Mouse (Mus musculus): ENCODE data around the gene Srsf10. TPM values are rescaled to one million over a fixed set of nuclear protein-coding genes. Genes with fewer than 3 reads are reported as not detected.

The Srsf10 gene
- total RNA-seq, 2 experiments from 2014 or later, result 71.0 to 77.4 TPM

- DNase-seq (ENCODE audit: low spot score in 2 of 2), result no peak
- intact Hi-C loops (cut with DNase I), result no loop called here
Observed at GRCm38 (mm10) chr4:135899050-135899448, 43.5 kb downstream of the Srsf10 start.

GRCm38 (mm10) chr4:135900008-135900407 lies 44.5 kb downstream of the Srsf10 start:
- intact Hi-C loops (cut with DNase I), result no loop called here
- no peak for DNase-seq (ENCODE audit: low spot score in 2 of 2)

- DNase-seq (ENCODE audit: low spot score in 2 of 2), result no peak
- intact Hi-C loops (cut with DNase I), result no loop called here
Observed at GRCm38 (mm10) chr4:135902606-135903242, 47.2 kb downstream of the Srsf10 start.

- no peak for DNase-seq (ENCODE audit: low spot score in 2 of 2)
- intact Hi-C loops (cut with DNase I), result no loop called here
Observed at GRCm38 (mm10) chr4:135904810-135905209, 49.3 kb downstream of the Srsf10 start.

GRCm38 (mm10) chr4:135906633-135907032 lies 51.1 kb downstream of the Srsf10 start:
- no peak for DNase-seq (ENCODE audit: low spot score in 2 of 2)
- intact Hi-C loops (cut with DNase I), result no loop called here

GRCm38 (mm10) chr4:135909326-135910066 lies 53.9 kb downstream of the Srsf10 start:
- DNase-seq (ENCODE audit: low spot score in 2 of 2), result no peak
- intact Hi-C loops (cut with DNase I), result no loop called here

GRCm38 (mm10) chr4:135911531-135911930 lies 56.0 kb downstream of the Srsf10 start:
- intact Hi-C loops (cut with DNase I), result no loop called here
- no peak for DNase-seq (ENCODE audit: low spot score in 2 of 2)

GRCm38 (mm10) chr4:135912164-135912563 lies 56.6 kb downstream of the Srsf10 start:
- intact Hi-C loops (cut with DNase I), result no loop called here

GRCm38 (mm10) chr4:135912835-135913234 lies 57.3 kb downstream of the Srsf10 start:
- no peak for DNase-seq (ENCODE audit: low spot score in 2 of 2)
- intact Hi-C loops (cut with DNase I), result no loop called here

More at GRCm38 (mm10) chr4:135912164-135912563, 56.6 kb downstream of the Srsf10 start:
- no peak for DNase-seq (ENCODE audit: low spot score in 2 of 2)

GRCm38 (mm10) chr4:135913433-135913832 lies 57.9 kb downstream of the Srsf10 start:
- no peak for DNase-seq (ENCODE audit: low spot score in 2 of 2)
- intact Hi-C loops (cut with DNase I), result no loop called here

GRCm38 (mm10) chr4:135918635-135919279 lies 63.2 kb downstream of the Srsf10 start:
- no peak for DNase-seq (ENCODE audit: low spot score in 2 of 2)
- intact Hi-C loops (cut with DNase I), result no loop called here

GRCm38 (mm10) chr4:135919280-135919639 lies 63.7 kb downstream of the Srsf10 start:
- intact Hi-C loops (cut with DNase I), result no loop called here
- DNase-seq (ENCODE audit: low spot score in 2 of 2), result no peak

Other genes with a start within 250 kb of the Srsf10 start
- gene Ifnlr1, start 169.5 kb upstream of the Srsf10 start, total RNA-seq (2021), result under 1 TPM; 0.35 to 0.40 TPM
- gene Il22ra1, start 127.6 kb upstream of the Srsf10 start, total RNA-seq (2021), result under 1 TPM; 0.42 to 0.70 TPM
- 1 to 10 TPM; 2.0 to 2.1 TPM for gene Myom3, start 96.0 kb upstream of the Srsf10 start, total RNA-seq (2021)
- gene Pnrc2, start 18.1 kb downstream of the Srsf10 start, total RNA-seq (2021), result 10 to 100 TPM; 48.8 to 49.7 TPM
- gene Cnr2, start 39.6 kb downstream of the Srsf10 start, total RNA-seq (2021), result under 1 TPM in 1 of 2 experiments, not detected in 1; 0.09 TPM
- gene Fuca1, start 65.0 kb downstream of the Srsf10 start, total RNA-seq (2021), result 10 to 100 TPM; 34.0 to 39.0 TPM
- gene Hmgcl, start 90.7 kb downstream of the Srsf10 start, total RNA-seq (2021), result 10 to 100 TPM; 28.3 to 30.9 TPM
- 10 to 100 TPM; 26.2 to 31.6 TPM for gene Gale, start 108.0 kb downstream of the Srsf10 start, total RNA-seq (2021)
- gene Lypla2, start 116.9 kb downstream of the Srsf10 start, total RNA-seq (2021), result 10 to 100 TPM; 82.2 to 91.6 TPM
- 10 to 100 TPM; 71.5 to 72.5 TPM for gene Pithd1, start 131.5 kb downstream of the Srsf10 start, total RNA-seq (2021)
- gene Eloa, start 166.0 kb downstream of the Srsf10 start, total RNA-seq (2021), result 10 to 100 TPM; 27.6 to 28.2 TPM
- gene Rpl11, start 197.7 kb downstream of the Srsf10 start, total RNA-seq (2021), result 100 to 1,000 TPM; 216 to 244 TPM

Data from left cerebral cortex, postnatal 14 days (tissue).